Mouse (Mus musculus): ENCODE data around the gene 6430548M08Rik. TPM values are rescaled to one million over a fixed set of nuclear protein-coding genes. Genes with fewer than 3 reads are reported as not detected.

6430548M08Rik gene
- total RNA-seq, 2 experiments from 2014 or later = 61.4 to 70.0 TPM

GRCm38 (mm10) chr8:120180445-120180970, 66.6 kb downstream of the 6430548M08Rik start:
- ATAC-seq (ENCODE audit: poor library complexity, severe bottlenecking) = no peak

GRCm38 (mm10) chr8:120181274-120181673, 67.3 kb downstream of the 6430548M08Rik start:
- ATAC-seq (ENCODE audit: poor library complexity, severe bottlenecking) = no peak

DNA sequence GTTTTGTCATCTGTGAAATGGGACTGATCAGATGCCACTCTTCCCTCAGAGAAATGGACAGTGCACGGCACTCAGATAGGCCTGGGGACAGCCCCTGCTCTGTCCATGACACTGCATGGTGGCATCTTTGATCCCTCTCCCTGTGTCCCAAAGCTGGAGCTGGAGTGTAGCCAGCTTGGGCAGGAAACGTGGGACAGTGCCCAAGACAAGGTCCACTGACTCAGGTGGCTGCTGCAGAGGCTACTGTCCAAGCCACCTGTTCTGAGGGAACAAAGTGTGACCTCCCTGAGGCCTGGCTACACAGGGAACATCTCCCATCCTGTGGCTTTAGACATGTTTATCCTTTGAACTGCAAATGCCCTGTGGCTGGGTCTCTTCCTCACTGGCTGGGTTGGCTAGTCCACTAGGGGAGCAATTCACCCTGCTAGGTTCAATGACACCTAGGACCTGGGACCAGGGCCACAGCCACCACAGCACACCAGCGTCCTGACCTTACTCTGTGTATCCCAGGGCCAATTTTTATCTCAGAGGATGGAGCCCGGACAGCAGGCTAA, 68.0 kb downstream of the 6430548M08Rik start:
- no peak for ATAC-seq (ENCODE audit: poor library complexity, severe bottlenecking)

DNA sequence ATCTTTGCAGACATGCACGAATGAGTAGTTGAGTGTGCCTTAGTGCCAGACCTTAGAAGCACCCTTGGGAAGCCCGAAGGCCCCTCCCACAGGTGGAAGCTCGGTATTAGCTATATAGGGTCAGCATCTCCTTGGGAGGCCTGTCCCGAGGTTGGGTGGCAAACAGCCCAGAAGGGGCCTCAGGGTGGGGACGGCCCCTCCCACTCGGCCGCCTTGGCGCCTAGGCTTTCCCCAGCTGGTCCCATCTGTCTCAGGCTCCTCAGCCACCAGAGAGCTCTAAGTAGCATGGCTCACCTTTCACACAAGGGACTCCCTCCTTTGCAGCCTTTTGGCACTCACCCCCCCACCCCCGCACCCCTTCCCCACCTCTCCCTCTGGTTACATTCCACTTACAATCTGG, 70.4 kb downstream of the 6430548M08Rik start:
- no peak for ATAC-seq (ENCODE audit: poor library complexity, severe bottlenecking)

DNA sequence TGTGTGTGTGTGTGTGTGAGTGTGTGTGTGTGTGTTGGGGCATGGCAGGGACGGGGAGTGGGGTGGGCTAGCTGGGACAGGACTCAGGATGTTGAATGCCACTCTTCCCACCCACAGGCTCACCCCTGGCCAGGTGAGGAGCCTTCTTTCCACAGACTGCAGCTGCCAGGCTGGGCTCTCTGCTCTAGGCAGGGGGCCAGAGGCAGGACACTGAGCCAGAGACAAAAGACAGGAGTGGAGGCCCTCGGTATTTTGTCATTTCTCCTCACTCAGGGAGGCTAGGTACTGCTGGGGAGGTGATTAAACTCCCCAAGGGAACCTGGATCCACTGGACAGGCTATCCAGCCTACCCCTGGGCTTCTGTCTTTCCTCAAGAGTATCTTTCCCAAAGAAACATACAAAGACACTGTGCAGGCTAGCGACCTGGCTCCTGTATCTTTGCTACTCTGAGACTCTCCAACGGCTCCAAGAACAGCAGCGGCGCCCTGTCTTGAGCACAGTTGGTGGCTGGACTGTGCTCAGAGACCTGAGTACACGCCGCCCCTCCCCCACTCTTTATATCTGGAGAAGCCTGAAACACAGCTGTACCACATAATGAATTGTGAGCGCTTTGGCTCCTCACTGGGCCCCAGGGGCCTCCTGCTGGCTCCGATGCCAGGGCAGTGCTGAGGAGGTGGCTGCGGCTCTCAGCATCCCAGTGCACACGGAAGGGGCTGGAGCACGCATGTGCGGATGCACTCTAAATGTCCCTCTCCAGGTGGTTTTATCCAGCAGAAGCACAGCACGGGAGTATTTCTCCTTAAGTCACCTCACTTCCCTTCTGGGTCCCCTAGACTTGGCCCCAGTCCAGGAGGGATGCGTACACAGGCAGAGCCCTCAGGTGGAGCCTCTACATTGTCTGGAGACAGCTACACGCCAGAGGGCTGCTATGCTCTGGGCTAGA, 71.2 kb downstream of the 6430548M08Rik start:
- ATAC-seq (ENCODE audit: poor library complexity, severe bottlenecking) = no peak

- no peak for ATAC-seq (ENCODE audit: poor library complexity, severe bottlenecking)
These were observed 72.5 kb downstream of the 6430548M08Rik start for GRCm38 (mm10) chr8:120186454-120186853.

GRCm38 (mm10) chr8:120188510-120188909, 74.6 kb downstream of the 6430548M08Rik start:
- no peak for ATAC-seq (ENCODE audit: poor library complexity, severe bottlenecking)

GRCm38 (mm10) chr8:120189440-120189839, 75.5 kb downstream of the 6430548M08Rik start:
- no peak for ATAC-seq (ENCODE audit: poor library complexity, severe bottlenecking)

- ATAC-seq (ENCODE audit: poor library complexity, severe bottlenecking) = no peak
These were observed 76.3 kb downstream of the 6430548M08Rik start for GRCm38 (mm10) chr8:120190107-120190809.

DNA sequence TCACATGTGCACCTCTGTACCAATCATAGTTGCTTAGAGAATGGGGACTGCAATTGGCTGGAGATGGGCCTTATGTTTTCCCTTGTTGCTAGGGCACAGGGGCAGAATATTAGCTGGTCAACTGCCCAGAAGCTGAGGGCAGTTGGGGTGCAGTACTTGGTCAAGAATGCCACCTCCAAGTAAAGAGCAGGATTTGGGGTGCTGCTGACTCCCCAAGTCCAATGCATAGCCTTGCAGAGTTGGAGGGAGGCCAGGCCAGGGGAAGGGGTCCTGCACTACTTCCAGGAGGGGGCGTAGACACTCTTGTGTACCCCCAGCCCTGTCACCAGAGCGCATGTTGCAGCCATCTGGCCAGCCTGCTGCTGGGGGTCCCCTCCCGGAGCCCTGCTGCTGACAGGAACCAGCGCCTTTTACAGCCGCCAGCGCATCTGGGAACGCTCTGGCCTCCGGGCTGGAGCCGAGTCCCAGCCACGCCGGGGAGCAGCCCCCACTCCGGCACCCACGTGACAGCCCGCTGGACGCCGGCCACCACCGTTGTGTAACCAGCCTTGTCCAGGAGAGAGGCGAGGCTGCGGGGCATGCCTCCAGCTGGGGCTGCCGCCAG, 77.0 kb downstream of the 6430548M08Rik start:
- no peak for ATAC-seq (ENCODE audit: poor library complexity, severe bottlenecking)

DNA sequence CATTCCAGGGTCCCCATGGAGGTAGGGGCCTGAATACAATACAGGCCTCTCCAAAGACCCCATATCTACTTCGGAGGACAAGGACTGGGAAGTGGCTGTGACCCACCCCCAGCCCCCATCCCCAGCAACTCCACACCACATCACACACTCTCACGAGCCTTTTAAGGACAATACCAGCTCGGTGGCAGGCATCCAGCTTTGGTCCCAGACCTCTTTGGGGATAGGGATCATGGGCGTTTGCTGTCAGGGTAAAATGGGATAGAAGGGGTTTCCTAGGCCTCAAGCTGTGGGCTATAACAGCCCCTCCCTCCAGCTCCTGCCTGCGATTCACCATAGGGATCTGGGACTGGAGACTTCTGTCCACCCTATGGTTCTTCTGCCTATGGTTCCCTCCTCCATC, 77.7 kb downstream of the 6430548M08Rik start:
- ATAC-seq (ENCODE audit: poor library complexity, severe bottlenecking) = no peak

GRCm38 (mm10) chr8:120192118-120192517, 78.2 kb downstream of the 6430548M08Rik start:
- no peak for ATAC-seq (ENCODE audit: poor library complexity, severe bottlenecking)

DNA sequence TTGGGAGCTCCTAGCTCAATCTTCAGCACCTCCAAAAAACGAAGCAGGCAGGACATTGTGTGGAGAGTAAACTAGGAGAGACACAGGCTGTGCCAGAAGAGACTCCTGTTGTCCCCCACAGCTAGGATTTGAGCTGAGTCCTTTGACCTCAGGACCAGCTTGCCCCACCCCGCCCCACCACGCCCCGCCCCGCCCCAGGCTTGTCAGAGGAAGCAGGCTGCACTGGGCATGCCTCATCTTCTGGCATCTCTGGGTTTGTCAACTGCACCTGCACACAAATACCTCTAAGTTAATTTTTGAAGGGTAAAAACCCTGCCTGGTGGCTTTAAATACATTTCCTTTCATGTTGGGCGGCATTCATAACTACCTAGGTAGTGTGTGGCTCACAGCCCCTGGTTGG, 87.4 kb downstream of the 6430548M08Rik start:
- no peak for ATAC-seq (ENCODE audit: poor library complexity, severe bottlenecking)

- ATAC-seq (ENCODE audit: poor library complexity, severe bottlenecking) = no peak
These were observed 88.6 kb downstream of the 6430548M08Rik start for GRCm38 (mm10) chr8:120202546-120202945.

DNA sequence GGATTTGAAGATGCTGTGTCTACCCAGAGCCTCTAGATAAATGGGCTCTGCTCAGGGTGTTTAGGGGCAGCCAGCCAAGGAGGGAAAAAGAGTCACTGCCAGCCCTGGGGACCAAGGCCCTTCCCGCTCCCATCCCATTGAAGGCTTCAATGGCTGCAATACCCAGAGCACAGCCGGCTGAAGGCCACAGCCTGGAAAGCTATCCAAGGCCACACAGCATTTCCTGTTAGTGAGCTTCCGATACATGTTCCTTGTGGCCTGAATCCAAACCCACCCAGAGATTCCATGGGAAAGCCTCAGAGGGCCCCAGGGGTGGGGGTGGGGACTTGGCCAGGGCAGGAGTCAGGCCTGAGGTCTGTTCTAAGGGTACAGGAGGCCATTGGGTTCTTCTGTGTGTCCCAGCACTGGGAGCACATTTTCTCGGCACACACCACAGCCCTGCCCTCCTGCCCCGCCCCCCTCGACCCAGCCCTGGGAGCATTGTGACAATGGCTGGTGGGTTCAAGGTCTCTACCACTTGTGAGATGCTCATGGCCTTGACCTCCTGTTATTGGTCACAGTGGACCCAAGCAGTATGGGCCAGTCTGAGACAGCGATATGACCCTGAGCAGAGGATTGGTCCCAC, 90.9 kb downstream of the 6430548M08Rik start:
- ATAC-seq (ENCODE audit: poor library complexity, severe bottlenecking) = no peak

- ATAC-seq (ENCODE audit: poor library complexity, severe bottlenecking) = no peak
These were observed 92.0 kb downstream of the 6430548M08Rik start for GRCm38 (mm10) chr8:120205916-120206315.

DNA sequence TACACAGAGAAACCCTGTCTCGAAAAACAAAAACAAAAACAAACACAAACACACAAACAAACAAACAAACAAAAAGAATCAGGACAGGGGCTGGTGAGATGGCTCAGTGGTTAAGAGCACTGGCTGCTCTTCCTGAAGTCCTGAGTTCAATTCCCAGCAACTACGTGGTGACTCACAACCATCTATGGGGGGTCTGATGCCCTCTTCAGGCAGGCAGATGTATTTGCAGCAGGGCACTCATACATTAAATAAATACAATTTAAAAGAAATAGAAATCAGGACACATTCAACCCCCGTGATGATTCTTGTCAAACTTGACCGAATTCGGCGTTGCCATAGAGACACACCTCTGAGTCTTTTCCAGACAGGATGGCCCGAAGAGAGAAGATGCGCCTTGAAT, 93.4 kb downstream of the 6430548M08Rik start:
- ATAC-seq (ENCODE audit: poor library complexity, severe bottlenecking) = no peak

DNA sequence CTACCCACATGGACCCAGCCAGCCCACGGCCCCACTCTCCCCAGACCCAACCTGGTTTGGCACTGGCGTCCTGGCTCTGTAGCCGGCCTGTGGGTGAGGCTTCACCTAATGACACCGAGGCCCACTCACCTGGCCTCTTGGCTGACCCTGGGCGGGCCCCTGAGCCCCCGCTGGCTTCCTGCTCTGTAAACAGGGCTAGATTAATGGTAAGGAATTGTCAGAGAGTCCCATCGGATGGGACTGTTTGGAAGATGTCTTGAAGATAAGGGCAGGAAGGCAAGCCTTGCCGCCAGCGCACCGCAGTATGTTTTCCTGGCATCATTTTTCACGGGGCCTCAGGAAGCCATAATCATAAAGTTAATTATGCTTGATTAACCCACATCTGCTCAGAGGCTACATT, 94.2 kb downstream of the 6430548M08Rik start:
- no peak for ATAC-seq (ENCODE audit: poor library complexity, severe bottlenecking)

GRCm38 (mm10) chr8:120211345-120211744, 97.4 kb downstream of the 6430548M08Rik start:
- no peak for ATAC-seq (ENCODE audit: poor library complexity, severe bottlenecking)

DNA sequence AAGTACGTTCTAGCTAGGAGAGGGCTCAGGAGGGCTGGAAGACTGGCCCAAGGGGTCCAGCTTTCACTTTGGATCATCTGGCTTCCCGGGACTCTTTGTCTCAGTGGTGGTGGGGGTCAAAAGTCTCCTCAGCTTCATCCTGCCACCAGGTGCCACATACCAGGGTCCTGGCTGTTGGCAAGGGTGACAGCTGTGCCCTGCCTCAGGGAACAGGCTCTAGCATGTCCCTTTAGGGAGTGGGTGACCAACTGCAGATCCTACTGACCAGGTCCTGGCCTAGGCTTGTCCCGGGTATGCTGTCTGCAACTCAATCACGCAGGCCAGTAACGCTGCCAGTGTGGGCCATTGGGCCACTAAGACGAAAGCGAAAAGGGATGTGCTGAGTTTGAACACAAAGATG, 98.6 kb downstream of the 6430548M08Rik start:
- ATAC-seq (ENCODE audit: poor library complexity, severe bottlenecking) = no peak

Measured in megakaryocyte, adult 5-6 weeks (primary cell).